In the genomic region with DNA sequence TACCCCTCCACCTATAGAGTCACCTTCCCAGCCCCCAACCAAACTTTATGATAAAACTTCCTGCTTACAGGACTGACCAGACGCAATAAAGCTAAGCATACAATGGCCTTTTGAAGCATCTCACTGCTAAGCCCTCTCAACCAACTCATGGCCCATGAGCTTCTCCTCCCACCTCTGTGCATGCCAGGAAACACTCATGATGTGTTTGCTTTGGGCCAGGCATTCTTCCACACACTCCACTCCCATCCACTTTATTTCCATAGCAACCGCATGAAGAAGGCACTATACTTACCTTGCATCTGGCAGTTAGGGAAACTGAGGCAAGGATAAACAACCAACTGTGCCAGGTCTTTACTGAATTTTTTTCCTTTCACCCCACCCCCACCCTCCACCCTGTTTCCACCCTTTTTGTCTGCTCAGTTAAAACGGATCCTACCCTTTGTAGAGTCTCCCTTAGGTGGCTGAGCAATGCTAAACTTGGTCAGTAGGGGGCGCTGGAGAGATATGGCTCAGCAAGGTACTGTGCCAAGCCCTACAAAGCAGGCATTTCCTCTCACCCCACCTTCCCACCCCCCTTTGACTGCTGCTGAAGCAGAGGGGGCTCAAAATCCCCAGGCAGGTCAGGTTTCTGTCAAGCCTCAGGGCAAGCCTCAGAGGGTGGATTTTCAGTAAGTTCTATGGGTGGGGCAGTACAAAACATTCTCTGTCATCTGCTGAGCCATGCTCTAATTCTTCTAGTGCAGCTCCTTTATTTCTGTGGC, we compare ENCODE assay signal across 9 mouse cellular contexts. TPM values are rescaled to one million over a fixed set of nuclear protein-coding genes. Genes with fewer than 3 reads are reported as not detected.
A peak's percentile ranks its signal among the peaks of the same experiment; 100 is the strongest.
DNase-seq lines count a peak whose midpoint lies in the region; ATAC-seq lines count a peak whose summit lies in the region.
"Had no signal": no experiment of that assay in that cellular context is flagged by ENCODE, and none has a peak within 500 bp of the region (broad histone marks: within the 10 kb centered on the region; RNA-seq: fewer than 3 reads in every experiment).

No protein-coding gene starts in this region.

- no peak overlapping the region for H3K27ac ChIP-seq in midbrain, embryonic 10.5 days (replicated peaks)
- no peak overlapping the region for H3K27ac ChIP-seq in midbrain, embryonic 15.5 days
- no peak overlapping the region for H3K27ac ChIP-seq in liver, embryonic 11.5 days (ENCODE audit: low read depth, low read length)
- H3K27ac ChIP-seq: embryonic facial prominence, embryonic 15.5 days had no signal

- intact Hi-C loops in gastrocnemius, postnatal 36 days (cut with DNase I) = no loop called here

- no peak overlapping the region for H3K4me2 ChIP-seq in midbrain, embryonic 15.5 days
- H3K4me2 ChIP-seq in liver, embryonic 11.5 days = no peak overlapping the region
- H3K4me2 ChIP-seq: embryonic facial prominence, embryonic 15.5 days had no signal

- H3K4me1 ChIP-seq in midbrain, embryonic 10.5 days = peaks cover 9% of the 10 kb centered on the region; the same call in 1 of the 2 replicates
- no peaks in the 10 kb centered on the region for H3K4me1 ChIP-seq in midbrain, embryonic 15.5 days
- H3K4me1 ChIP-seq in liver, embryonic 11.5 days (replicated peaks; ENCODE audit: control insufficient read depth, insufficient read depth, low read length) = no peaks in the 10 kb centered on the region

- H3K4me3 ChIP-seq in midbrain, embryonic 10.5 days = no peak overlapping the region
- H3K4me3 ChIP-seq in midbrain, embryonic 15.5 days = no peak overlapping the region
- no peak overlapping the region for H3K4me3 ChIP-seq in liver, embryonic 11.5 days (ENCODE audit: low read depth, low read length)
- H3K4me3 ChIP-seq: embryonic facial prominence, embryonic 15.5 days had no signal

- WGBS in midbrain, embryonic 10.5 days = 41% methylated on average over 4 of the region's 4 CpGs
- WGBS in midbrain, embryonic 15.5 days = 38% methylated on average over 4 of the region's 4 CpGs
- WGBS in liver, embryonic 11.5 days = 46% methylated on average over 4 of the region's 4 CpGs

- peak; percentile 65 for DNase-seq in midbrain, embryonic 10.5 days (ENCODE audit: low spot score)
- DNase-seq in cerebellum, postnatal 10 days = peak; percentile 81 to 88
- peak; percentile 32 to 33 for DNase-seq in gastrocnemius, postnatal 36 days
- peak; percentile 85 for DNase-seq in kidney, postnatal 10 days
- no peak for DNase-seq in liver, embryonic 11.5 days (ENCODE audit: low spot score)
- DNase-seq in ovary, postnatal 36 days (ENCODE audit: low spot score) = peak; percentile 53
- DNase-seq in thymus, postnatal 4 days = peak; percentile 91

- no peaks in the 10 kb centered on the region for H3K36me3 ChIP-seq in midbrain, embryonic 10.5 days
- H3K36me3 ChIP-seq in midbrain, embryonic 15.5 days (replicated peaks) = no peaks in the 10 kb centered on the region
- H3K36me3 ChIP-seq in liver, embryonic 11.5 days (ENCODE audit: control insufficient read depth, insufficient read depth, low read length) = no peaks in the 10 kb centered on the region
- H3K36me3 ChIP-seq: embryonic facial prominence, embryonic 15.5 days had no signal

- no peaks in the 10 kb centered on the region for H3K27me3 ChIP-seq in midbrain, embryonic 10.5 days (ENCODE audit: low read depth, poor library complexity, severe bottlenecking)
- no peaks in the 10 kb centered on the region for H3K27me3 ChIP-seq in midbrain, embryonic 15.5 days (replicated peaks)
- H3K27me3 ChIP-seq in liver, embryonic 11.5 days (replicated peaks; ENCODE audit: control insufficient read depth, insufficient read depth, low read length) = no peaks in the 10 kb centered on the region
- H3K27me3 ChIP-seq: embryonic facial prominence, embryonic 15.5 days had no signal

- no peaks in the 10 kb centered on the region for H3K9me3 ChIP-seq in midbrain, embryonic 10.5 days (replicated peaks)
- no peaks in the 10 kb centered on the region for H3K9me3 ChIP-seq in midbrain, embryonic 15.5 days
- no peaks in the 10 kb centered on the region for H3K9me3 ChIP-seq in liver, embryonic 11.5 days (ENCODE audit: control insufficient read depth, low read length)
- H3K9me3 ChIP-seq: embryonic facial prominence, embryonic 15.5 days had no signal

- H3K9ac ChIP-seq in midbrain, embryonic 15.5 days = no peak overlapping the region
- no peak overlapping the region for H3K9ac ChIP-seq in liver, embryonic 11.5 days (ENCODE audit: low read depth, low read length)
- H3K9ac ChIP-seq: embryonic facial prominence, embryonic 15.5 days had no signal

- no peak for ATAC-seq in midbrain, embryonic 15.5 days (replicated peaks)
- ATAC-seq in liver, embryonic 11.5 days (replicated peaks; ENCODE audit: low FRiP score) = peak; percentile 73; the same call in 1 of the 2 replicates

RNA-seq across cellular contexts. Expression of a gene that starts 31.4 kb away (rescaled TPM):
- 0.86 TPM in 2 replicates for polyA plus RNA-seq in midbrain, embryonic 10.5 days (2016; fragmentation: Nextera tagmentation; extraction: Ambion mirVana)
- 2.8 and 5.4 TPM in 2 replicates for polyA plus RNA-seq in midbrain, embryonic 15.5 days (2015; fragmentation: Nextera tagmentation; extraction: Ambion mirVana)
- 1 to 10 TPM in 1 of 2 experiments, under 1 TPM in 1; 0.82 to 1.8 TPM for total RNA-seq in gastrocnemius, postnatal 36 days (2021)
- polyA plus RNA-seq in liver, embryonic 11.5 days (2014; fragmentation: Nextera tagmentation; extraction: Ambion mirVana) = 11.0 and 11.8 TPM in 2 replicates
